Mouse (Mus musculus) right cerebral cortex, postnatal 36 days (tissue): ENCODE measurements around the gene Ada.
"Not testable (repeated sequence)": the region's sequence is repeated elsewhere in the genome, so short reads cannot be mapped to it uniquely, and the experiment has no call there.

Experiments
- DNase-seq, 2 experiments: peaks; one replicate each; pipeline ENCODE4 v3.0.0; 2022; ENCODE audit warnings: low spot score in 2 of 2, mixed read lengths in 1 of 2

Gene Ada

DNA sequence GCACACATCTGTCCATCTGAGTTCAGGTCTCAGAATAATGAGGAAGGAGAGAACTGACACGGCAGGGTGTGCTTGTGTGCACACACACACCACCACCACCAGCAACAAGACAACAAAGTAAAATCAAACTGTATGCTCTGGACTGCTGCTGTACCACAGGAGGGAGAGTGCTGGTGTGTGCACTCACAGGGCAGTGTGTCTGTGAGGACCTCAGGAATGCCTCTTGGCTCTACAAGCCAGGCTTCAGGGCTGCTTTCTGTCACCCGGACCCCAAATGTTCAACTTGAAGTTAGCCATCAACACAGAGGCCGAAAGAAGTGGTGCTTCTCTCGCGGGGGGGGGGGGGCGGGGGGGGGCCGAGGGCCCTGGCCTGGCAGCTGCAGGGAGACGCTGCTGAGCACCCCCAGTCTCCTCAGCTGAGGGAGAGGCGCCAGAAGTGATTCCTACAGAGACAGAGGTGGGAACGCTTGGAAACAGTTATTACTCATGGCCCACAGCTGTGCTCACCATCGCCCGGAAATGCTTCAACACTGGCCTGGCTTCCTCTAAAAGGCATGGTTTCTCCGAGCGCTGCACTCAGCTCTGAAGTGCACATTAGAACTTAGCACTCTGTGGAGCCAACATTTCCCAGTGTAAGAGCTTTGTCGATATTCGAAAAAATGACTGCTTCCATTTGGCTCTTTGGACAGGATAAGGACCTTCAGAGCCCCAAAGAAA is 52.1 kb downstream of the Ada start:
- DNase-seq, result no peak

DNA sequence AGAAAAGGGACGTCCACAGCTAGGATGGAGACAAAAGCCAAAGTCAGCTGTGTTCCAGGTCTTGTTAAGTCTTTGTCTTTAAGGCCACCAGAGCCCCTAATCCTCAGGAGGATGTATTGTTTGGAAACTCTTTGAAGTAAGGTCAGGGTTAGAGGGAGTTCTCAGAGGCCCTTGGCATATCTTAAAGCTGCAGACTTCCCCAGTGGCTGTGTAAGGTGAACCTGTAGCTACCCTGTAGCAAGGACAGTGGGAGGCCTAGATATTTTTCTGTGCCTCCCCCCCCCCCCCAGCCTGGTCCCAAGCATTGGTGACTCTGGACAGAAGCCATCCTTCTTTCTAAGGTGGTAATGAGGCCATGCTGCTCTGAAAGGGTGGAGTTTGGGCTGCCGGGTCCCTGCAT is 53.3 kb downstream of the Ada start:
- no peak for DNase-seq

DNA sequence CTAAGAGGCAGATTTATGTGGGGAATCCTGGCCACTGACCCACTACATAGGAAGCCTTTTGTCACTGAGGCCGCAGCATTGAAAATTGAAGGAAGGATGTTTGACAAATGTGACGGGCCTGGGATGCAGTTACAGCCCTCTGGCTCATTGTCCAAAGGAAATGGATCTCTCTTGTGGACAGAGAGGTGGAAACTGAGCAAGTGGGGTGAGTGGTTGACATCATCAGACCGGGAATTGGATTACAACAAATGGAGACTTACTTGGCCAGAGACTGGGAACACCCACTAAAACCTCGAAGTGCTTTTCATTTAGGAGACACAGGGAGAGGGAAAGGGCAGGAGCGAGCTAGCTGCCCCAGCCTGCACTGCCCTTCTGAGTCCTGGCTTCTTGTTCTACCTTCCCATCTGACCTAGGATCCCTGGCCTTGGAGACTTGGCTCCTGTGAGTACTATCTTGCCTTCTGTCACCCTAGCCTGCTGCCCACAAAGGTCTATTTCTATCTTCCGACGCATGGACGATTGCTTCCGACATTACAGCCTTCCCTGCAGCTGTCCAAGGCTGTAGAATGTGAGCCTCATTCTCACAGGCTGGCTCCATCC is 56.2 kb downstream of the Ada start:
- DNase-seq, result no peak

DNA sequence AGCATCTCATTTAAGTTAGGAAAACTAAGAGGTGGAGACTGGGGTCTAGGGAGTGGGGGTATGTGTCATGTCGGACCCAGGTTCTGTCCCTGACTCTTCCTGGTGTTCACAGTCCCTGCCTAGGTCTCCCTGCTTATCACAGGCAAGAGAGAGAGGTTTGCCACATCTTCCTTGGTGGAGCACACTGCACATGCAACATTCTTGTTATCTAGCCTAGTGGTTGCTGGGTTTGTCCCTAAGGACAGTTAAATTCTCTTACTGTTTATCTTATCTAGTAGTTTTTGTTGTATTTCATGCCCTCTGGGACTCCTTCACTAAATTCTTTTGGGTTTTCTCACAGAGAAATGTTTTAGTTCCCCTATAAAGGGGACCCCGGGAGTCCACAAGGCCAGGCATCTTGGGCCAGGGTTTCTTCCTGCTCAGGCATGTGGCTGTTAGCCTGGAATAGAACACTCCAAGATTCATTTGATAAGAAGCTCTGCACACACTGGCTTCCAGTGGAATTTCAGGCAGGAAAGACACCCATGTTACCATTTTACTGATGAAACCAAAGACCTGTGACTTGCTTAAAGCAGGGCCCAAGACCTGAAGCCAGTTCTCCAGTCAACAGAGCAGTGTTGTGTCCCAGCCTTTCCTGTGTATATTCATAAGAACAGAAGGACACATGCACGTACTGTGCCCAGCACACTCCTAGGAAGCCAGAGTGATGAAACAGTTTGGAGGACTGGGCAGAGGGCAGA is 57.0 kb downstream of the Ada start:
- DNase-seq, result no peak

DNA sequence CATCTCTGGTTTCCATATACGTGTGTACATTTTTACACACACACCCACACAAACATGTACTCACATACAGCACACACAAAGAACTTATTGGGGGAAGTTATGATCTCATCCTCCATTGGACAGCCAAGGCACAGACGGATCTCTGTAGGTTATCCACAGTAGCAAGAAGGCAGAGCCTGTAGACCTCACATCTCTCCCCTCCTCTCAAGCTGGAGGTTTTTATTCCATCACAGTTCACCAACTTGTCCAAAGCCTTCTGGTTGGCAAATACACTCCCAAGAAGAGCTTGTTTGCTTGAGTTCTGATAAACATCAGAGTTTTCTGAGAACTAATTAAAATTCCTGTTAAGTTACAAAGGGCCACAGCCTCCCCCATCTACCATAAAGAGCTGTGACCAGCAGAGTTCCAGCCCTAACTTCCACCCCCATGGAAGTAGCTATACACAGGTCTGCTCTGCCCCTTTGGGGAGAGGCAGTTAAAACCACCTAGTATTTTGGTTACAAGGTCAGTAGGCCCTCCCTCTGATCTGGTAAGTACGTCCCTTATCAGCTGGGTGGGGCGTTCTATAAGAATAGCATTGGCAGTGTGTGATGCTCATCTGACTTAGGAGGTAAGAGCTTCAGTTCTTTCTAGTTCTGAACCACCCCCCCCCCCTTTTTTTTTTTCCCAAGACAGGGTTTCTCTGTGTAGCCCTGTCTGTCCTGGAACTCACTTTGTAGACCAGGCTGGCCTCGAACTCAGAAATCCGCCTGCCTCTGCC is 58.0 kb downstream of the Ada start:
- DNase-seq, result no peak

DNA sequence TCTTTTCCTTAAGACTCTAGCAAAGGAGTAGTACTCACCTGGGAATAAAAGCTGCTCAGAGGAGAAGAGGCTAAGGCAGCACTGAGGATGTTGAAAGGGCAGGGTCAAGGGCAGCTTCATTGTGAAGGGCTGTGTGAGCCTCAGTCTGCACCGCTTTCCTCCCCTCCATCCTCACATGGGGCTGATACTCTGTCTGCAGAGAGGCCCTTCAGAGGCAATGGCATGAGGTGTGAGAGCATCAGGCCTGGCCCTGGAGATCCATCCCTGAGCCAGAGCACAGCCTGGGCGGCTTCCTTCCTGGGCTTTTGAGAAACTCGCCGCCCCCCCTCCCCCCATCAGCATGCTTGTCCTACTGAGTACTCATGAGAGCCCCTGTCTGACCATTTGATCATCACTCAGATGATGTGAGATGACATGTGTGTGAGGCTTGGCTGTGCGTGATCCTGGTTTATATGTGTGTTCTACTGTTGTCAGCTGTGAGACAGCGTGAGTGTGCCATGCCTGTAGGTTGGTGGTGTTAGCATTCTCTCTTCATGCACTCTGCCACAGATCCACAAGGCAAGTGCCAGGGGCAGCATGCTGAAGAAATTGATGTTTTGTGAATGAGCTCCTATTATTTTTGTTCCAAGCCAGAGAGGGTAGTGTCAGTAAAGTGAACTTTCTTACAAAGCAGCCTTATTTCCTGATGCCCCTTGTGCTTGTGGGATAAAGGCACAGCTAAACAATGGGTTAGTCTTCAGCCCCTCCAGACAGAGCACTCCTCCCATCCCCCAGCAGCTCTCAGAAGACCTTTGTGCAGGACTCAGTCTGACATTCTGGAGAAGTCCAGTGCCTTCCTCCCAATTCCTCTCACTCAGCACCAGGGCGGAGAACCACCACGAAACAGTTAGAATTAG is 59.4 kb downstream of the Ada start:
- no peak for DNase-seq

DNA sequence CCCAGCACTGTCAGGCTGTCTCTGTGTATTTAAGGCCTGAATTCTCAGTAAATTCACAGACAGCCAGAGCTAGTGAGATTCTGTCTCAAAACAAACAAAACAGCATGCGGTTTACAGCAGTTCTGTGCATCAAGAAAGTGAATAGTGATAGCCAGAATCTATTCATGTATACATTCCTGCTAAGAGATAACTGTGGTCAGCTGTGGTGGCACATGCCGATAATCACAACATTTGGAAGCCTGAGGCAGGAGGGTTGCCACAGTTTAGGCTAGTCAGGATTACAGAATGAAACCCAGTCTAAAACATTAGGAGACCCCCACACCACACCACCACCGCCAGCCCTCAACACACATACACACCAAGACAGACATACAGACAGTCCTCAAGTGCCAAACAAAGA is 60.3 kb downstream of the Ada start:
- DNase-seq, result no peak

DNA sequence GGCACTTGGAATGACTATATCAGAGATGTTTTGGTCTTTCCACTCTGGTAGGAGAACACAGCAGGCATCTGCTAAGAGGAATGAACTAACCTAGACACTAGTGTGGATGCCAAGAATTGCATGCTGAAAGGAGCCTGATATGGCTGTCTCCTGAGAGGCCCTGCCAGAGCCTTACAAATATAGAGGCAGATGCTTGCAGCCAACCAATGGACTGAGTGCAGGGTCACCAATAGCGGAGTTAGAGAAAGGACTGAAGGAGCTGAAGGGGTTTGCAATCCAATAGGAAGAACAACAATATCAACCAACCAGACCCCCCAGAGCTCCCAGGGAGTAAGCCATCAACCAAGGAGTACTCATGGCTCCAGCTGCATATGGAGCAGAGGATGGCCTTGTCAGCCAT is 61.7 kb downstream of the Ada start:
- not testable (repeated sequence) for DNase-seq

DNA sequence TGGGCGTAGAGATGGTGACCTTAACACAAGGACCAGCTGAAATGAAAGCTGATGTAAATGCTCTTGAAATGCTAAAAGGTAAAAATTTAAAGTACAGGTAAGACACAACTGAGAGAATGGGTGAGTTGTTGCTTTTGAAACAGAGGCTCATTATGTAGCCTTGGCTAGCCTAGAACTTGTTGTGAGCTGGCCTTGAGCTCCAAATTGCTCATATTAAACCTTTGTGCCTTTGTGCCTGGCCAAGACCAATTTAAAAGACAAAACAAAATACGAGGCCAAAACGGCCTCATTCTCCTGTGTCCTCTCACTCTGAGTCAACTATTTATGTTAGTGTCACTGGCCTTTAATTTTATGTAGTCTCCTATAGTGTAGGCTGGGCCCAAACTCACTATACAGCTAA is 63.2 kb downstream of the Ada start:
- DNase-seq, result no peak

DNA sequence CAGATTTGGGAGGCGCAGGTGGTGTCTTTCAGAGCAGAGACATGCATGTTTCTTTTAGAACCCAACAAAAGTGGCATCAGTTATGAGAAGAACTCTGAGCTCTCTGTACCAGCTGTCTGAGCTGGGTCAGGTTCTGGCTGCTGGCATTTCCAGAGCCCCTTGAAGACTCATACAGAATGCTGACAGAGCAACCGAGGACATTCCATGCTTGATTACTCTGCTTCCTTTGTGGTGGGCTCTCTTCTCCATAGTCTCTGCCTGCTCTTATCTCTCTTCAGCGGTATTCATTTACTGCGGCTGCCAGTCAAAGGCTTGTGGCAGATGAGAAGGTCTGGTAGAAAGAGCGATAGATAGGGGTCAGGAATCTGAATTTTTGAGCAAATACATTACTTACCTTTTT is 63.8 kb downstream of the Ada start:
- no peak for DNase-seq

DNA sequence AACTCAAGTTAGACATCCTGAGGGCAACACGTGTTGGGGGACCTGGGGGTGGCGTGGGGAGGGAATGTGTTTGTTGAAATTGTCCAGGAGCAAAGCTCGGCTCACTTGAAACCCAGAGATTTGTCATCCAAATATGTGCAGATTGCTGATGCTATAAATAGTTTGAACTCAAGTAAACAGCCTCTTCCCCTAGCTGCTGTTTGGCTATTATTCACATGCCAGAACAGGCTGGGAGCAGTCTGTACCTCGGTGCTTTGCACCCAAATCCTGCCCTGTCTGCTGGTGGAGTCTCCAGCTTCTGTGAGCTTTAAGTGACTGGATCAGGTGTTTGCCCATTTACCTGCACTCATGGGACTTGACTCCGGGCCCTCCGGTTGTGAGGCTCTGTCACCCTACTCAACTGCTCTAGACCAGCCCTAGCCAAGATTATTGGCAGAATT is 64.3 kb downstream of the Ada start:
- DNase-seq, result peak; percentile 67 to 72

DNA sequence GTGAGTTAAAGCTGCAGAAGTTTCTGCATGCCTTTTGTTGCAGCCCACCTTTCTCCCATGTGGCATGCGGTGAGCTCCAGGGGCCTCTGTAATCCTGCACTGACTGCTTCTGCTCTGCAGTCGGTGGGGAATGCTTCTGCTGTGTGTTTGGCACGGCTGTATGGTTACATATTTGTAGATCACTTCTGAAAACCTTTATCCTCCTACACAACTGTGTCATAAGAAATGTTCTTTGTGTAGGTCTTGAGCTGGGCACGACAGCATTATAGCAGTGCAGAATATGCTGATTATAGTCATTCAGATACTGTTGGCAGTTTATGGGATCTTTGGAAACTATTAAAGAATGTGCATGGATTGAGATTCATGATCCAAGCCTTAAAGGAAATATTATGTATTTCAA is 64.8 kb downstream of the Ada start:
- DNase-seq, result no peak

DNA sequence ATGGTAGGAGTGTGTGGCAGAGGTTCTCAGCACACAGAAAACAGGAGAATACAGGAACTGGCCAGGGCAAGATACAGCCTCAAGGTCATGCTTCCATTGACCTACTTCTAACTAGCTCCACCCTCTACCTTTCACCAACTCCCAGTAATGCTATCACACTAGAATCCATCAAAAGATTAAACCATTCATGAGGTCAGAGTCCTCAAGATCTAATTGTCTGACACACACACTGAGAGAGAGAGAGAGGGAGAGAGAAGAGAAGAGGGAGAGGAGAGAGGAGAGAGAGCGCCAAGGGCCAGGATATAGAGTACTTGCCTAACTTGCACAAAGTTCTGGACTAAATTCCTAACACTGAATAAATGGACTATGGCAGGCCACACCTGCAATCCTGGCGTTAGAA is 67.7 kb downstream of the Ada start:
- DNase-seq, result no peak

DNA sequence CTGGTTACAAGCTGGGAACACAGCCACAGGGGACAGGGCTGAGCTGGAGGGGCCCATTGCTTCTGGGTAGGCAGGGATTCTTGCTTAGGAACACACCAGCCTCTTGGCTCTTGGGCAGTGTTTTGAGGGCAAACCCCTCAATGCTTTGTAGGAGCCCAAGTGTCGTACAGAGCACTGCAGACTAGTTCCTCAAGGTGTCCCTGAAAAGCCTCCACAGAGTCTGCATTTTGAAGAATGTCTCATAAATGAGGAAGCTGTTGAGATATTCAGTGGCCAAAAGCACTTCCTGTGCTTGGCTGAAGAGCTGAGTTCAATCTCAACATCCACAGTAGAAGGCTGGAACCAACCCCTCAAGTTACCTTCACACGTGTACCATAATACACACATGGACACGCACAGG is 73.3 kb downstream of the Ada start:
- DNase-seq, result no peak
